Mouse (Mus musculus): ENCODE measurements around the gene Tmem160. TPM values are rescaled to one million over a fixed set of nuclear protein-coding genes. Genes with fewer than 3 reads are reported as not detected.

Gene Tmem160
- polyA plus RNA-seq, 1 experiment = 25.4 TPM

GRCm38 (mm10) chr7:16501571-16501970, 49.0 kb downstream of the Tmem160 start:
- Histone ChIP-seq H3K4me1 (ENCODE audit: control insufficient read depth, insufficient read depth, low read length) (no peaks in the 10 kb centered on the region), H3K36me3 (ENCODE audit: control insufficient read depth, insufficient read depth, low read length, poor library complexity, severe bottlenecking) (peaks cover 4% of the 10 kb centered on the region; the same call in 1 of the 2 replicates), H3K9ac (ENCODE audit: low read depth, poor library complexity, severe bottlenecking) (no peak overlapping the region)

DNA sequence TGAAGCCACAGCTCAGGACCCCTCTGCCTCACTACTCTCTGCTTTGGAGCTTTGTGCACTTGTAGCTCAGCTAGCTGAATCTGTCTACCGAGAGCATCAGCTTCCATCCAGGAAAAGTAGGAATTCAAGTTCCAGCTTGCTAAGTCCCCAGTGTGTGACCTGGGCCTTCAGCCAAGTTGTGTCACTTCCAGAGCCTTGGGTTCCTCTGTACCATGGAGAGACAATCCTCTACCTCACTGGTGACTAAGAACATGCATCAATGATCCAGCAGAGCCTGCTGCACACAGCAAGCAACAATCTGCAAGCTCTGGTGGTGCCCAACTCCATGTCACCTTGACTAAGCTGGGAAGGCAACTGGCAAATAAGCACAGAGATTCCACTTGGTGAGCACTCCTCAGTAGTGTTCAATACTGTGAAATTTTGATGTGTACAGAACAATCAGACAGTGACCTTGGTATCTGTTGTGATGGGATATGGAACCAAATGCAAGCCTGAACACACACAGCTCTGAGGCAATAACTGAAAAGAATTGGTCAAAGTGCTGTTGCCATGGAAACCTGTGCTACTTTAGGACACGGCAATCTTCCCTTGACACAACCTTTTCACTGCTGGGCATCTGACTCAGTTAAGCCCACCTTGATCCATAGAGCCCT, 52.1 kb downstream of the Tmem160 start:
- H3K4me3 ChIP-seq (ENCODE audit: low read depth, low read length) = no peak overlapping the region
- H3K36me3 ChIP-seq (ENCODE audit: control insufficient read depth, insufficient read depth, low read length, poor library complexity, severe bottlenecking) = peaks cover 4% of the 10 kb centered on the region; the same call in 1 of the 2 replicates
- H3K9ac ChIP-seq (ENCODE audit: low read depth, poor library complexity, severe bottlenecking) = no peak overlapping the region
- H3K9me3 ChIP-seq (replicated peaks; ENCODE audit: control insufficient read depth, insufficient read depth, low read length, poor library complexity, severe bottlenecking) = no peaks in the 10 kb centered on the region
- no peak for TF ChIP-seq POLR2A (IDR thresholded peaks at IDR 0.05; ENCODE audit: insufficient read depth, low read length)
- H3K27me3 ChIP-seq (ENCODE audit: control insufficient read depth, insufficient read depth, low read length, poor library complexity, severe bottlenecking) = no peaks in the 10 kb centered on the region
- H3K27ac ChIP-seq (ENCODE audit: insufficient read depth, low read length) = no peak overlapping the region
- no peaks in the 10 kb centered on the region for H3K4me1 ChIP-seq (ENCODE audit: control insufficient read depth, insufficient read depth, low read length)

More at GRCm38 (mm10) chr7:16501571-16501970, 49.0 kb downstream of the Tmem160 start:
- Histone ChIP-seq H3K9me3 (replicated peaks; ENCODE audit: control insufficient read depth, insufficient read depth, low read length, poor library complexity, severe bottlenecking) (no peaks in the 10 kb centered on the region), H3K27me3 (ENCODE audit: control insufficient read depth, insufficient read depth, low read length, poor library complexity, severe bottlenecking) (no peaks in the 10 kb centered on the region), H3K27ac (ENCODE audit: insufficient read depth, low read length) (no peak overlapping the region), H3K4me3 (ENCODE audit: low read depth, low read length) (no peak overlapping the region)
- no peak for TF ChIP-seq EP300 (IDR thresholded peaks at IDR 0.05; ENCODE audit: insufficient read depth, low read depth, low read length)
- TF ChIP-seq CTCF (IDR thresholded peaks at IDR 0.05; ENCODE audit: low read depth, low read length) = no peak
- no peak for TF ChIP-seq POLR2A (IDR thresholded peaks at IDR 0.05; ENCODE audit: insufficient read depth, low read length)

Other genes starting within 250 kb of the Tmem160 start
- gene Dhx34, start 230.7 kb upstream of the Tmem160 start, polyA plus RNA-seq (2011; ENCODE audit: insufficient read depth, insufficient read length, low read depth, missing spikeins) = 9.7 and 11.6 TPM in 2 replicates
- not detected in 2 replicates for gene C5ar2, start 208.6 kb upstream of the Tmem160 start, polyA plus RNA-seq (2011; ENCODE audit: insufficient read depth, insufficient read length, low read depth, missing spikeins)
- gene C5ar1, start 193.2 kb upstream of the Tmem160 start, polyA plus RNA-seq (2011; ENCODE audit: insufficient read depth, insufficient read length, low read depth, missing spikeins) = not detected in 2 replicates
- gene Inafm1, start 179.2 kb upstream of the Tmem160 start, polyA plus RNA-seq (2011; ENCODE audit: insufficient read depth, insufficient read length, low read depth, missing spikeins) = 3.3 and 4.6 TPM in 2 replicates
- 86.6 and 104 TPM in 2 replicates for gene Ccdc9, start 166.0 kb upstream of the Tmem160 start, polyA plus RNA-seq (2011; ENCODE audit: insufficient read depth, insufficient read length, low read depth, missing spikeins)
- 38.5 and 38.7 TPM in 2 replicates for gene Bbc3, start 144.4 kb upstream of the Tmem160 start, polyA plus RNA-seq (2011; ENCODE audit: insufficient read depth, insufficient read length, low read depth, missing spikeins)
- 256 and 263 TPM in 2 replicates for gene Sae1, start 65.0 kb upstream of the Tmem160 start, polyA plus RNA-seq (2011; ENCODE audit: insufficient read depth, insufficient read length, low read depth, missing spikeins)
- 48.3 and 51.2 TPM in 2 replicates for gene Zc3h4, start 51.9 kb upstream of the Tmem160 start, polyA plus RNA-seq (2011; ENCODE audit: insufficient read depth, insufficient read length, low read depth, missing spikeins)
- 0.27 and 0.70 TPM in 2 replicates for gene Npas1, start 24.9 kb downstream of the Tmem160 start, polyA plus RNA-seq (2011; ENCODE audit: insufficient read depth, insufficient read length, low read depth, missing spikeins)
- 47.9 and 48.5 TPM in 2 replicates for gene Arhgap35, start 162.2 kb downstream of the Tmem160 start, polyA plus RNA-seq (2011; ENCODE audit: insufficient read depth, insufficient read length, low read depth, missing spikeins)
- gene Ceacam15, start 222.9 kb downstream of the Tmem160 start, polyA plus RNA-seq (2011; ENCODE audit: insufficient read depth, insufficient read length, low read depth, missing spikeins) = not detected in 2 replicates